Mouse (Mus musculus) ovary, adult 2 months (tissue): ENCODE measurements around the gene Lap3. TPM values are rescaled to one million over a fixed set of nuclear protein-coding genes. Genes with fewer than 3 reads are reported as not detected.

Experiments used
- polyA plus RNA-seq: library from polyadenylated mRNA; depleted of rRNA; stranded (reverse); fragments of >200 nt; gene quantifications from 2 replicates; pipeline ENCODE4 v1.2.3, GENCODE M21; 2012; rRNA removed

Gene Lap3
- 21.7 and 26.7 TPM in 2 replicates for polyA plus RNA-seq

GRCm38 (mm10) chr5:45493191-45494092 is at the start of gene Lap3:
TSS of gene Lap3 (plus strand) at chr5:45493374.

GRCm38 (mm10) chr5:45449831-45450716 is 43.1 kb upstream of the Lap3 start, which contains the start of gene Qdpr:
TSS of gene Qdpr (minus strand) at chr5:45450236.

GRCm38 (mm10) chr5:45453451-45453850 is 39.7 kb upstream of the Lap3 start, which contains the start of gene Clrn2:
TSS of gene Clrn2 (plus strand) at chr5:45453751.

GRCm38 (mm10) chr5:45519960-45520808 is 27.0 kb downstream of the Lap3 start, which contains the start of gene Med28:
TSS of gene Med28 (plus strand) at chr5:45520229.

Other genes starting within 250 kb of the Lap3 start
- 105 TPM in 2 replicates for gene Qdpr, start 43.1 kb upstream of the Lap3 start, polyA plus RNA-seq
- gene Clrn2, start 39.6 kb upstream of the Lap3 start, polyA plus RNA-seq: not detected in 2 replicates
- gene Med28, start 26.9 kb downstream of the Lap3 start, polyA plus RNA-seq: 108 and 139 TPM in 2 replicates
- 0.18 TPM in 2 replicates for gene Fam184b, start 146.2 kb downstream of the Lap3 start, polyA plus RNA-seq
- gene Ncapg, start 176.5 kb downstream of the Lap3 start, polyA plus RNA-seq: 0.93 and 1.0 TPM in 2 replicates